Mouse (Mus musculus): ENCODE measurements around the gene Ptger3. TPM values are rescaled to one million over a fixed set of nuclear protein-coding genes. Genes with fewer than 3 reads are reported as not detected.

Ptger3 gene
- polyA plus RNA-seq, 1 experiment from 2014 or later, result 2.5 TPM

GRCm38 (mm10) chr3:157605411-157605740 is 38.7 kb downstream of the Ptger3 start:
- Histone ChIP-seq H3K27ac (replicated peaks) (no peak overlapping the region), H3K36me3 (no peaks in the 10 kb centered on the region), H3K4me2 (replicated peaks) (no peak overlapping the region), H3K4me3 (no peak overlapping the region), H3K9me3 (no peaks in the 10 kb centered on the region), H3K4me1 (no peaks in the 10 kb centered on the region), H3K9ac (replicated peaks) (no peak overlapping the region), H3K27me3 (no peaks in the 10 kb centered on the region)
- ATAC-seq (replicated peaks), result no peak

- no peak for ATAC-seq (replicated peaks)
- H3K4me3 ChIP-seq, result no peak overlapping the region
- no peaks in the 10 kb centered on the region for H3K27me3 ChIP-seq
- H3K9ac ChIP-seq (replicated peaks), result no peak overlapping the region
- H3K9me3 ChIP-seq, result no peaks in the 10 kb centered on the region
- H3K4me2 ChIP-seq (replicated peaks), result no peak overlapping the region
- no peaks in the 10 kb centered on the region for H3K4me1 ChIP-seq
- H3K36me3 ChIP-seq, result no peaks in the 10 kb centered on the region
- WGBS, result 47% methylated on average over 1 of the region's 1 CpGs
- no peak overlapping the region for H3K27ac ChIP-seq (replicated peaks)
Measured at GRCm38 (mm10) chr3:157613542-157613941, 46.9 kb downstream of the Ptger3 start.

- no peak overlapping the region for H3K9ac ChIP-seq (replicated peaks)
- ATAC-seq (replicated peaks), result no peak
Measured at GRCm38 (mm10) chr3:157616949-157617348, 50.3 kb downstream of the Ptger3 start.

GRCm38 (mm10) chr3:157627407-157627806 is 60.7 kb downstream of the Ptger3 start:
- WGBS, result 84% methylated on average over 3 of the region's 3 CpGs
- Histone ChIP-seq H3K27ac (replicated peaks) (no peak overlapping the region), H3K9me3 (no peaks in the 10 kb centered on the region), H3K4me3 (no peak overlapping the region), H3K27me3 (no peaks in the 10 kb centered on the region), H3K4me2 (replicated peaks) (no peak overlapping the region), H3K36me3 (no peaks in the 10 kb centered on the region), H3K9ac (replicated peaks) (no peak overlapping the region), H3K4me1 (no peaks in the 10 kb centered on the region)
- no peak for ATAC-seq (replicated peaks)

More at GRCm38 (mm10) chr3:157616949-157617348, 50.3 kb downstream of the Ptger3 start:
- Histone ChIP-seq H3K27ac (replicated peaks) (no peak overlapping the region), H3K36me3 (no peaks in the 10 kb centered on the region), H3K4me2 (replicated peaks) (no peak overlapping the region), H3K4me3 (no peak overlapping the region), H3K27me3 (no peaks in the 10 kb centered on the region), H3K4me1 (no peaks in the 10 kb centered on the region), H3K9me3 (no peaks in the 10 kb centered on the region)

- no peaks in the 10 kb centered on the region for H3K4me1 ChIP-seq
- H3K27me3 ChIP-seq, result no peaks in the 10 kb centered on the region
- H3K9ac ChIP-seq (replicated peaks), result no peak overlapping the region
- no peak for ATAC-seq (replicated peaks)
- no peak overlapping the region for H3K4me2 ChIP-seq (replicated peaks)
- no peaks in the 10 kb centered on the region for H3K9me3 ChIP-seq
- H3K4me3 ChIP-seq, result no peak overlapping the region
- 87% methylated on average over 5 of the region's 5 CpGs for WGBS
- no peaks in the 10 kb centered on the region for H3K36me3 ChIP-seq
- H3K27ac ChIP-seq (replicated peaks), result no peak overlapping the region
Measured at GRCm38 (mm10) chr3:157630671-157631070, 64.0 kb downstream of the Ptger3 start.

- H3K4me2 ChIP-seq (replicated peaks), result no peak overlapping the region
- H3K4me1 ChIP-seq, result no peaks in the 10 kb centered on the region
- H3K36me3 ChIP-seq, result no peaks in the 10 kb centered on the region
- H3K4me3 ChIP-seq, result no peak overlapping the region
- H3K9me3 ChIP-seq, result no peaks in the 10 kb centered on the region
- no peak overlapping the region for H3K9ac ChIP-seq (replicated peaks)
- 83% methylated on average over 2 of the region's 2 CpGs for WGBS
- no peak for ATAC-seq (replicated peaks)
- no peaks in the 10 kb centered on the region for H3K27me3 ChIP-seq
- no peak overlapping the region for H3K27ac ChIP-seq (replicated peaks)
Measured at GRCm38 (mm10) chr3:157631383-157631782, 64.7 kb downstream of the Ptger3 start.

- no peaks in the 10 kb centered on the region for H3K27me3 ChIP-seq
- no peak overlapping the region for H3K9ac ChIP-seq (replicated peaks)
- 83% methylated on average over 3 of the region's 3 CpGs for WGBS
- H3K4me2 ChIP-seq (replicated peaks), result no peak overlapping the region
- no peak for ATAC-seq (replicated peaks)
- H3K4me3 ChIP-seq, result no peak overlapping the region
- H3K36me3 ChIP-seq, result no peaks in the 10 kb centered on the region
- no peaks in the 10 kb centered on the region for H3K4me1 ChIP-seq
- no peak overlapping the region for H3K27ac ChIP-seq (replicated peaks)
- no peaks in the 10 kb centered on the region for H3K9me3 ChIP-seq
Measured at GRCm38 (mm10) chr3:157634431-157634830, 67.7 kb downstream of the Ptger3 start.

- no peaks in the 10 kb centered on the region for H3K4me1 ChIP-seq
- H3K36me3 ChIP-seq, result no peaks in the 10 kb centered on the region
- 88% methylated on average over 4 of the region's 4 CpGs for WGBS
- no peaks in the 10 kb centered on the region for H3K27me3 ChIP-seq
- H3K4me2 ChIP-seq (replicated peaks), result no peak overlapping the region
- H3K9ac ChIP-seq (replicated peaks), result no peak overlapping the region
- H3K27ac ChIP-seq (replicated peaks), result no peak overlapping the region
- no peaks in the 10 kb centered on the region for H3K9me3 ChIP-seq
- H3K4me3 ChIP-seq, result no peak overlapping the region
- ATAC-seq (replicated peaks), result no peak
Measured at GRCm38 (mm10) chr3:157635713-157636112, 69.0 kb downstream of the Ptger3 start.

- no peak for ATAC-seq (replicated peaks)
- no peak overlapping the region for H3K9ac ChIP-seq (replicated peaks)
- no peaks in the 10 kb centered on the region for H3K4me1 ChIP-seq
Measured at GRCm38 (mm10) chr3:157636887-157637286, 70.2 kb downstream of the Ptger3 start.

GRCm38 (mm10) chr3:157637341-157637740 is 70.6 kb downstream of the Ptger3 start:
- 68% methylated on average over 2 of the region's 2 CpGs for WGBS
- H3K9me3 ChIP-seq, result no peaks in the 10 kb centered on the region
- ATAC-seq (replicated peaks), result no peak
- H3K4me3 ChIP-seq, result no peak overlapping the region
- H3K27ac ChIP-seq (replicated peaks), result no peak overlapping the region
- no peaks in the 10 kb centered on the region for H3K27me3 ChIP-seq
- H3K36me3 ChIP-seq, result no peaks in the 10 kb centered on the region
- no peak overlapping the region for H3K9ac ChIP-seq (replicated peaks)
- no peak overlapping the region for H3K4me2 ChIP-seq (replicated peaks)
- H3K4me1 ChIP-seq, result no peaks in the 10 kb centered on the region

More at GRCm38 (mm10) chr3:157636887-157637286, 70.2 kb downstream of the Ptger3 start:
- H3K36me3 ChIP-seq, result no peaks in the 10 kb centered on the region
- H3K27ac ChIP-seq (replicated peaks), result no peak overlapping the region
- H3K4me3 ChIP-seq, result no peak overlapping the region
- no peak overlapping the region for H3K4me2 ChIP-seq (replicated peaks)
- no peaks in the 10 kb centered on the region for H3K9me3 ChIP-seq
- H3K27me3 ChIP-seq, result no peaks in the 10 kb centered on the region

GRCm38 (mm10) chr3:157641634-157642033 is 74.9 kb downstream of the Ptger3 start:
- no peak overlapping the region for H3K27ac ChIP-seq (replicated peaks)
- WGBS, result 88% methylated on average over 4 of the region's 4 CpGs
- no peak overlapping the region for H3K4me3 ChIP-seq
- H3K4me2 ChIP-seq (replicated peaks), result no peak overlapping the region
- ATAC-seq (replicated peaks), result no peak
- H3K9me3 ChIP-seq, result no peaks in the 10 kb centered on the region
- H3K9ac ChIP-seq (replicated peaks), result no peak overlapping the region
- no peaks in the 10 kb centered on the region for H3K4me1 ChIP-seq
- no peaks in the 10 kb centered on the region for H3K27me3 ChIP-seq
- no peaks in the 10 kb centered on the region for H3K36me3 ChIP-seq

GRCm38 (mm10) chr3:157661622-157662021 is 94.9 kb downstream of the Ptger3 start:
- no peak overlapping the region for H3K27ac ChIP-seq (replicated peaks)
- 84% methylated on average over 7 of the region's 7 CpGs for WGBS
- no peak overlapping the region for H3K4me2 ChIP-seq (replicated peaks)
- no peak overlapping the region for H3K4me3 ChIP-seq
- H3K9me3 ChIP-seq, result no peaks in the 10 kb centered on the region
- no peaks in the 10 kb centered on the region for H3K36me3 ChIP-seq
- H3K27me3 ChIP-seq, result no peaks in the 10 kb centered on the region
- no peaks in the 10 kb centered on the region for H3K4me1 ChIP-seq
- no peak for ATAC-seq (replicated peaks)
- H3K9ac ChIP-seq (replicated peaks), result no peak overlapping the region

GRCm38 (mm10) chr3:157664486-157665041 is 97.9 kb downstream of the Ptger3 start:
- H3K27me3 ChIP-seq, result no peaks in the 10 kb centered on the region
- no peaks in the 10 kb centered on the region for H3K36me3 ChIP-seq
- no peak for ATAC-seq (replicated peaks)
- no peak overlapping the region for H3K4me3 ChIP-seq
- no peak overlapping the region for H3K4me2 ChIP-seq (replicated peaks)
- H3K27ac ChIP-seq (replicated peaks), result no peak overlapping the region
- no peaks in the 10 kb centered on the region for H3K4me1 ChIP-seq
- no peaks in the 10 kb centered on the region for H3K9me3 ChIP-seq
- H3K9ac ChIP-seq (replicated peaks), result no peak overlapping the region

Measured in forebrain, embryonic 15.5 days (tissue).